Mouse (Mus musculus): Measurements from ENCODE around the gene Mb21d2. TPM values are rescaled to one million over a fixed set of nuclear protein-coding genes. Genes with fewer than 3 reads are reported as not detected.

Gene Mb21d2
- total and polyA plus RNA-seq, 3 experiments: not detected

DNA sequence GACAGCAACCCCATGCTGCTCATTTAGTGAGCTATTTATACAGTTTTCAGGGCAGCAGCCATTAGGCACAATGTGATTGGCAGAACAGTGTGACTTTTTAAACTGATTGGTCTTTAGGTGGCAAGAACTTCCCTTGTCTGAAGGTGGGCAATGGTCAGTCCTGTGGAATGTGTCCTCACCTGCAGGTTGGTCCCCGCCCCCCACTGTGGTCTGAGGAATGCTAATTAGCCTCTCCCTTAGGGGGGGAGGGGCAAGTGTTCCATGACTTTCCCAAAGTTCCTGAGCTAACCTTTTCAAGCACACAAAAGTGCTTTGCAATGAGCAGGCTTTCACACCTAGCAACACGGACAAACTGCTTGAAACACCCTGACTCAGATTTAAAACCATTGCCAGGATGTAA is 13.8 kb upstream of the Mb21d2 start:
- peaks cover 85% of the 10 kb centered on the region for H3K9me3 ChIP-seq (replicated peaks; ENCODE audit: low read length)
- no peaks in the 10 kb centered on the region for H3K4me1 ChIP-seq (ENCODE audit: control insufficient read depth in 1 of 2, insufficient read depth in 2 of 2)
- DNase-seq (ENCODE audit: extremely low read depth): no peak
- no peak overlapping the region for H3K4me2 ChIP-seq (ENCODE audit: insufficient read depth, low read depth, poor library complexity, severe bottlenecking)
- dilution Hi-C loops (cut with MboI; ENCODE audit: extremely low pct_ligation_motif_present, extremely low pct_unique_long_range_greater_than_20kb, low sequenced_read_pairs): no loop called here
- H3K4me3 ChIP-seq (replicated peaks in 1 of 3; ENCODE audit: low read depth in 2 of 3, low read length in 2 of 3, poor library complexity in 1 of 3): no peak overlapping the region
- no peaks in the 10 kb centered on the region for H3K36me3 ChIP-seq (replicated peaks in 1 of 2; ENCODE audit: control insufficient read depth in 1 of 2, insufficient read depth in 1 of 2, low read length in 1 of 2)
- TF ChIP-seq ZNF384 (IDR thresholded peaks at IDR 0.05; ENCODE audit: low read depth, low read length): no peak
- no peak for TF ChIP-seq GABPA (IDR thresholded peaks at IDR 0.05; ENCODE audit: insufficient replicate concordance, low read depth, low read length)
- TF ChIP-seq MAFK (IDR thresholded peaks at IDR 0.05; ENCODE audit: insufficient replicate concordance, low read length): no peak
- TF ChIP-seq TBP (conservative IDR thresholded peaks at IDR 0.05; ENCODE audit: low read depth, low read length): no peak
- TF ChIP-seq POLR2AphosphoS2 (IDR thresholded peaks at IDR 0.05; ENCODE audit: low read depth, low read length): no peak
- TF ChIP-seq JUN (IDR thresholded peaks at IDR 0.05; ENCODE audit: insufficient read depth, low read depth, low read length): no peak
- TF ChIP-seq CTCF (conservative IDR thresholded peaks at IDR 0.05 in 1 of 2, IDR thresholded peaks at IDR 0.05 in 1 of 2; ENCODE audit: low read depth in 2 of 2, low read length in 2 of 2): no peak
- TF ChIP-seq HCFC1 (IDR thresholded peaks at IDR 0.05; ENCODE audit: low read depth, low read length): no peak
- H3K27ac ChIP-seq (ENCODE audit: insufficient read depth, low read depth): no peak overlapping the region
- H3K79me2 ChIP-seq (replicated peaks; ENCODE audit: control insufficient read depth, extremely low read depth, insufficient read depth, poor library complexity, severe bottlenecking): no peaks in the 10 kb centered on the region
- H3K9ac ChIP-seq (ENCODE audit: insufficient read depth, low read depth): no peak overlapping the region
- in situ Hi-C loops (cut with MboI; ENCODE audit: low pct_ligation_motif_present, low pct_unique_long_range_greater_than_20kb, low sequenced_read_pairs): no loop called here
- no peaks in the 10 kb centered on the region for H3K27me3 ChIP-seq (replicated peaks)

- Histone ChIP-seq H3K4me2 (ENCODE audit: insufficient read depth, low read depth, poor library complexity, severe bottlenecking) (no peak overlapping the region), H3K36me3 (replicated peaks in 1 of 2; ENCODE audit: control insufficient read depth in 1 of 2, insufficient read depth in 1 of 2, low read length in 1 of 2) (no peaks in the 10 kb centered on the region), H3K27me3 (replicated peaks) (no peaks in the 10 kb centered on the region), H3K27ac (ENCODE audit: insufficient read depth, low read depth) (no peak overlapping the region), H3K79me2 (replicated peaks; ENCODE audit: control insufficient read depth, extremely low read depth, insufficient read depth, poor library complexity, severe bottlenecking) (no peaks in the 10 kb centered on the region), H3K4me1 (ENCODE audit: control insufficient read depth in 1 of 2, insufficient read depth in 2 of 2) (no peaks in the 10 kb centered on the region), H3K9ac (ENCODE audit: insufficient read depth, low read depth) (no peak overlapping the region), H3K9me3 (replicated peaks; ENCODE audit: low read length) (peaks cover 80% of the 10 kb centered on the region), H3K4me3 (replicated peaks in 1 of 3; ENCODE audit: low read depth in 2 of 3, low read length in 2 of 3, poor library complexity in 1 of 3) (no peak overlapping the region)
- no peak for TF ChIP-seq ZKSCAN1 (IDR thresholded peaks at IDR 0.05; ENCODE audit: borderline replicate concordance, low read depth, low read length)
- no peak for TF ChIP-seq MAZ (IDR thresholded peaks at IDR 0.05; ENCODE audit: low read depth, low read length)
- TF ChIP-seq POLR2A (IDR thresholded peaks at IDR 0.05; ENCODE audit: low read depth, low read length): no peak
- no peak for TF ChIP-seq SMC3 (IDR thresholded peaks at IDR 0.05; ENCODE audit: low read depth, low read length)
- TF ChIP-seq USF2 (conservative IDR thresholded peaks at IDR 0.05; ENCODE audit: low read depth, low read length): no peak
- dilution Hi-C loops (cut with MboI; ENCODE audit: extremely low pct_ligation_motif_present, extremely low pct_unique_long_range_greater_than_20kb, low sequenced_read_pairs) (no loop called here), in situ Hi-C loops (cut with MboI; ENCODE audit: low pct_ligation_motif_present, low pct_unique_long_range_greater_than_20kb, low sequenced_read_pairs) (no loop called here)
- DNase-seq (ENCODE audit: extremely low read depth): no peak
These were observed 6.8 kb upstream of the Mb21d2 start for GRCm38 (mm10) chr16:28936181-28936792.

DNA sequence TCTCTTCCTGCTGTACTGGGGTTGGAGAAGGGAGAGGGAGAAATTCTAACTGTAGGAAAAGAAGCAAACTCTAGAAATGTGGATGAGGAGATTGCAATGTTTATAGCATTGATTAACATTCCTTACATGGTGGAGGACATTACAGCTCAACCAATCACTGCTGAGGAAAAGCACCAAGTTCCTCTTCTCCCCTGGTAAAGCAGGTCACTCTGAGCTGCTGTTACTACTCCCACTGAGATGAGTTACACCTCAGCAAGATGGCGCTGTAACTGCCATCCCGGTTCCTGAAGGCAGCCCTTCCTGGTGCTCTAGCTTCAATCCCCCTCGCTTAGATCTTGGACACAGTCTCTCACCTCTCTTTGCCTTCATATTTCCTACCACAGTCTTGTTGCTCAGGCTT is 6.2 kb upstream of the Mb21d2 start:
- no peaks in the 10 kb centered on the region for H3K36me3 ChIP-seq (replicated peaks in 1 of 2; ENCODE audit: control insufficient read depth in 1 of 2, insufficient read depth in 1 of 2, low read length in 1 of 2)
- no peak overlapping the region for H3K9ac ChIP-seq (ENCODE audit: insufficient read depth, low read depth)
- no peaks in the 10 kb centered on the region for H3K79me2 ChIP-seq (replicated peaks; ENCODE audit: control insufficient read depth, extremely low read depth, insufficient read depth, poor library complexity, severe bottlenecking)
- no peak for DNase-seq (ENCODE audit: extremely low read depth)
- H3K27me3 ChIP-seq (replicated peaks): no peaks in the 10 kb centered on the region
- no peak overlapping the region for H3K27ac ChIP-seq (ENCODE audit: insufficient read depth, low read depth)
- dilution Hi-C loops (cut with MboI; ENCODE audit: extremely low pct_ligation_motif_present, extremely low pct_unique_long_range_greater_than_20kb, low sequenced_read_pairs): no loop called here
- H3K4me1 ChIP-seq (ENCODE audit: control insufficient read depth in 1 of 2, insufficient read depth in 2 of 2): no peaks in the 10 kb centered on the region
- in situ Hi-C loops (cut with MboI; ENCODE audit: low pct_ligation_motif_present, low pct_unique_long_range_greater_than_20kb, low sequenced_read_pairs): no loop called here
- no peak overlapping the region for H3K4me2 ChIP-seq (ENCODE audit: insufficient read depth, low read depth, poor library complexity, severe bottlenecking)
- no peak for TF ChIP-seq ZNF384 (IDR thresholded peaks at IDR 0.05; ENCODE audit: low read depth, low read length)
- no peak for TF ChIP-seq SMC3 (IDR thresholded peaks at IDR 0.05; ENCODE audit: low read depth, low read length)
- TF ChIP-seq ZKSCAN1 (IDR thresholded peaks at IDR 0.05; ENCODE audit: borderline replicate concordance, low read depth, low read length): no peak
- TF ChIP-seq JUN (IDR thresholded peaks at IDR 0.05; ENCODE audit: insufficient read depth, low read depth, low read length): no peak
- no peak for TF ChIP-seq E2F4 (IDR thresholded peaks at IDR 0.05; ENCODE audit: insufficient replicate concordance, low read depth, low read length)
- no peak for TF ChIP-seq ELF1 (IDR thresholded peaks at IDR 0.05; ENCODE audit: low read depth, low read length)
- TF ChIP-seq NELFE (IDR thresholded peaks at IDR 0.05; ENCODE audit: low read depth, low read length): no peak
- TF ChIP-seq BHLHE40 (IDR thresholded peaks at IDR 0.05; ENCODE audit: low read depth, low read length): no peak
- TF ChIP-seq USF2 (conservative IDR thresholded peaks at IDR 0.05; ENCODE audit: low read depth, low read length): no peak
- no peak for TF ChIP-seq USF1 (IDR thresholded peaks at IDR 0.05; ENCODE audit: low read depth, low read length)
- no peak for TF ChIP-seq JUND (conservative IDR thresholded peaks at IDR 0.05; ENCODE audit: low read depth, low read length)
- TF ChIP-seq RCOR1 (conservative IDR thresholded peaks at IDR 0.05; ENCODE audit: low read depth, low read length): no peak
- TF ChIP-seq MAX (IDR thresholded peaks at IDR 0.05; ENCODE audit: low read length): no peak
- no peak for TF ChIP-seq EP300 (IDR thresholded peaks at IDR 0.05; ENCODE audit: low read length)
- no peak for TF ChIP-seq POLR2A (IDR thresholded peaks at IDR 0.05; ENCODE audit: low read depth, low read length)
- H3K9me3 ChIP-seq (replicated peaks; ENCODE audit: low read length): peaks cover 82% of the 10 kb centered on the region
- H3K4me3 ChIP-seq (replicated peaks in 1 of 3; ENCODE audit: low read depth in 2 of 3, low read length in 2 of 3, poor library complexity in 1 of 3): no peak overlapping the region

Measured in CH12.LX (cell line).